In genomic region chr7:143649034-143649768, GRCm38 (mm10) we compare ENCODE assay signal across 7 mouse cellular contexts. TPM values are rescaled to one million over a fixed set of nuclear protein-coding genes. Genes with fewer than 3 reads are reported as not detected.
DNase-seq lines count a peak whose midpoint lies in the region; ATAC-seq lines count a peak whose summit lies in the region.

TSS of gene Tnfrsf22 (minus strand) at chr7:143649661.

- no peaks in the 10 kb centered on the region for H3K4me1 ChIP-seq in embryonic facial prominence, embryonic 12.5 days
- H3K4me1 ChIP-seq in limb, embryonic 10.5 days: no peaks in the 10 kb centered on the region
- no peaks in the 10 kb centered on the region for H3K4me1 ChIP-seq in midbrain, embryonic 12.5 days

- peak; percentile 92 to 94 for DNase-seq in adrenal gland, postnatal 36 days
- peak; percentile 99 for DNase-seq in heart, adult 11 months
- DNase-seq in kidney, adult 11 months: peak; percentile 83
- peak; percentile 84 for DNase-seq in limb, embryonic 10.5 days (ENCODE audit: low spot score)
- peak; percentile 52 for DNase-seq in skeletal muscle tissue, adult 2 months (ENCODE audit: low read depth, low spot score)

- H3K9ac ChIP-seq in embryonic facial prominence, embryonic 12.5 days: peak within 1 kb of the TSS; percentile 62
- peak within 1 kb of the TSS; percentile 63 for H3K9ac ChIP-seq in midbrain, embryonic 12.5 days (replicated peaks)

- H3K36me3 ChIP-seq in embryonic facial prominence, embryonic 12.5 days: no peaks in the 10 kb centered on the region
- H3K36me3 ChIP-seq in limb, embryonic 10.5 days: peaks cover 4% of the 10 kb centered on the region; the same call in 1 of the 2 replicates
- no peaks in the 10 kb centered on the region for H3K36me3 ChIP-seq in midbrain, embryonic 12.5 days

- peak; percentile 94; the same call in 1 of the 2 replicates for ATAC-seq in embryonic facial prominence, embryonic 12.5 days (ENCODE audit: insufficient number of reproducible peaks, insufficient read depth, low FRiP score, low TSS enrichment)
- ATAC-seq in midbrain, embryonic 12.5 days (ENCODE audit: low FRiP score, low read depth): peak; percentile 95

- H3K27ac ChIP-seq in embryonic facial prominence, embryonic 12.5 days: no peak within 1 kb of the TSS
- H3K27ac ChIP-seq in limb, embryonic 10.5 days: peak within 1 kb of the TSS; percentile 86
- H3K27ac ChIP-seq in midbrain, embryonic 12.5 days (replicated peaks): no peak within 1 kb of the TSS

- no peaks in the 10 kb centered on the region for H3K27me3 ChIP-seq in embryonic facial prominence, embryonic 12.5 days
- H3K27me3 ChIP-seq in limb, embryonic 10.5 days (ENCODE audit: low read depth, poor library complexity, severe bottlenecking): no peaks in the 10 kb centered on the region
- no peaks in the 10 kb centered on the region for H3K27me3 ChIP-seq in midbrain, embryonic 12.5 days

- H3K9me3 ChIP-seq in embryonic facial prominence, embryonic 12.5 days: peaks cover 3% of the 10 kb centered on the region; the same call in 1 of the 2 replicates
- H3K9me3 ChIP-seq in limb, embryonic 10.5 days (replicated peaks): no peaks in the 10 kb centered on the region
- H3K9me3 ChIP-seq in midbrain, embryonic 12.5 days: 0 out of 2 replicates have a peak, but pooled peaks cover 4% of the 10 kb centered on the region

- peak within 1 kb of the TSS; percentile 78 for H3K4me3 ChIP-seq in embryonic facial prominence, embryonic 12.5 days
- peak within 1 kb of the TSS; percentile 72 for H3K4me3 ChIP-seq in limb, embryonic 10.5 days
- H3K4me3 ChIP-seq in midbrain, embryonic 12.5 days: peak within 1 kb of the TSS; percentile 77

- WGBS in embryonic facial prominence, embryonic 12.5 days: 3% methylated on average over 39 of the region's 39 CpGs
- WGBS in limb, embryonic 10.5 days: 5% methylated on average over 39 of the region's 39 CpGs
- WGBS in midbrain, embryonic 12.5 days: 3% methylated on average over 38 of the region's 39 CpGs

- H3K4me2 ChIP-seq in embryonic facial prominence, embryonic 12.5 days (replicated peaks): peak within 1 kb of the TSS; percentile 71
- H3K4me2 ChIP-seq in midbrain, embryonic 12.5 days (replicated peaks): peak within 1 kb of the TSS; percentile 71

RNA-seq across cellular contexts. Expression of gene Tnfrsf22, which starts in this region (rescaled TPM):
- 1 to 10 TPM; 3.5 to 3.9 TPM for total RNA-seq in adrenal gland, postnatal 36 days (2021)
- 11.5 and 13.6 TPM in 2 replicates for polyA plus RNA-seq in embryonic facial prominence, embryonic 12.5 days (2016; fragmentation: Nextera tagmentation; extraction: Ambion mirVana)
- polyA plus RNA-seq in limb, embryonic 10.5 days (2016; fragmentation: Nextera tagmentation; extraction: Ambion mirVana): 9.3 and 9.8 TPM in 2 replicates
- polyA plus RNA-seq in midbrain, embryonic 12.5 days (2016; fragmentation: Nextera tagmentation; extraction: Ambion mirVana): 5.9 and 7.6 TPM in 2 replicates
